Mouse (Mus musculus) liver, adult 2 months (tissue): Measurements from ENCODE around the gene Rtp4.

Experiments
- CTCF ChIP-seq: fragments of 200-500 bp; IDR thresholded peaks from 2 replicates; pipeline ENCODE4 v1.5.1; 2011; ENCODE audit warnings: low read depth, low read length, control low read depth
- POLR2A ChIP-seq: fragments of 200-500 bp; IDR thresholded peaks from 2 replicates; pipeline ENCODE4 v1.6.1; 2011; ENCODE audit warnings: low read length, control low read depth; ENCODE audit not compliant: insufficient read depth; ENCODE audit errors: extremely low read depth

DNA sequence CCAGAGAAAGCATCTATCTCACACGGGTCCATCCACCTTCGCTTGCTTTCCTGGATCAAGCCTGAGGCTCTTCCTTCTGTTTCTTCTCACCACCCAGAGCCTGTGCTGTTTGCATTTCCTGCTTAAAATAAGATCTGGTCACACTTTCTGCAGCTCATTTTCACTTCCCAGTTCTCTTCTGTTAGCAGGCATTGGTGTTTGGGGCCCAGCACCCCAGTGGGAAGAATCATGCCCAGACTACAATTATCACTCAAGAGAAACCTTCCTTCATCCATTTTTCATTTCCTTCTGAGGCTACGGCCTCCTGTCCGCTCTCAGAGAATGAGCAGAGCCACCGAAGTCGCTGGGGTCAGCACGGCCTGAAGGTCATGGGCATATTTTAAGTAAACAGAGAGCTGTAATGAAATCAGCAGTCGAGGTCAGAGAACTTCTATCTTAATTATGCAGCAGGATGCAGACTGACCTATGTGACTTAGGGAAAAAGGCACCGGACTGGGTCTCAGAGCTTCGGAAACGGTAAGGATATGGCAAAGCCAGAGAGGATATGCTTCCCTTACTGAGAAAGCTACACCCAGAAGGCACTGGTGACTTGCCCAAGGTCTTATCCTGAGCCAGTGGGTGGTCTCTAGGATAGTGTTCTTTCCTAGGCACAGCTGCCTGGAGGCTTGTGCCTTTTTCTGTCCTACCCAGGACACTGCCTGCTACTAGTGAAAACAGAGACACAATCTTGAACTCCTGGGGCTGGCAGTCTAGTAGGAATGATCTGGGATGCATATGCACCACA is 14.0 kb upstream of the Rtp4 start:
- TF ChIP-seq CTCF (no peak), POLR2A (no peak)
